Mouse (Mus musculus) spleen, adult 12 weeks (tissue): ENCODE data around the gene Ppard.
"Not testable (repeated sequence)": the region's sequence is repeated elsewhere in the genome, so short reads cannot be mapped to it uniquely, and the experiment has no call there.

ENCODE experiments used
- DNase-seq: peaks from one replicate; pipeline ENCODE4 v3.0.0; 2022; ENCODE audit warnings: low spot score

Ppard gene

GRCm38 (mm10) chr17:28315611-28316160 lies 83.2 kb downstream of the Ppard start:
- DNase-seq = no peak

- no peak for DNase-seq
Measured at GRCm38 (mm10) chr17:28316476-28316875, 84.0 kb downstream of the Ppard start.

GRCm38 (mm10) chr17:28317091-28317490 lies 84.6 kb downstream of the Ppard start:
- no peak for DNase-seq

- no peak for DNase-seq
Measured at GRCm38 (mm10) chr17:28317725-28318124, 85.2 kb downstream of the Ppard start.

GRCm38 (mm10) chr17:28321700-28322099 lies 89.2 kb downstream of the Ppard start:
- no peak for DNase-seq

GRCm38 (mm10) chr17:28323786-28324185 lies 91.3 kb downstream of the Ppard start:
- no peak for DNase-seq

- DNase-seq = not testable (repeated sequence)
Measured at GRCm38 (mm10) chr17:28324416-28324815, 91.9 kb downstream of the Ppard start.

- no peak for DNase-seq
Measured at GRCm38 (mm10) chr17:28325751-28326150, 93.3 kb downstream of the Ppard start.

- no peak for DNase-seq
Measured at GRCm38 (mm10) chr17:28326951-28327350, 94.5 kb downstream of the Ppard start.

GRCm38 (mm10) chr17:28327673-28328325 lies 95.3 kb downstream of the Ppard start:
- DNase-seq = no peak

- DNase-seq = peak; percentile 96
Measured at GRCm38 (mm10) chr17:28328366-28328928, 95.9 kb downstream of the Ppard start, which contains the start of gene Rpl10a. Rpl10a (plus strand) TSS chr17:28328471.

GRCm38 (mm10) chr17:28328946-28329345 lies 96.4 kb downstream of the Ppard start:
- no peak for DNase-seq

GRCm38 (mm10) chr17:28329503-28330231 lies 97.2 kb downstream of the Ppard start:
- no peak for DNase-seq

GRCm38 (mm10) chr17:28330232-28330546 lies 97.7 kb downstream of the Ppard start:
- no peak for DNase-seq

- DNase-seq = not testable (repeated sequence)
Measured at GRCm38 (mm10) chr17:28330590-28330989, 98.1 kb downstream of the Ppard start.

GRCm38 (mm10) chr17:28331241-28332112 lies 99.0 kb downstream of the Ppard start:
- no peak for DNase-seq

- no peak for DNase-seq
Measured at GRCm38 (mm10) chr17:28332113-28332914, 99.8 kb downstream of the Ppard start.

- DNase-seq = no peak
Measured at GRCm38 (mm10) chr17:28332915-28333546, 100.5 kb downstream of the Ppard start.

- DNase-seq = no peak
Measured at GRCm38 (mm10) chr17:28335267-28335666, 102.8 kb downstream of the Ppard start.

- DNase-seq = no peak
Measured at GRCm38 (mm10) chr17:28337547-28337946, 105.0 kb downstream of the Ppard start.

GRCm38 (mm10) chr17:28340578-28340977 lies 108.1 kb downstream of the Ppard start:
- DNase-seq = no peak
